Mouse (Mus musculus) kidney, postnatal 10 days (tissue): ENCODE results near the gene Birc2.
A peak's percentile ranks its signal among the peaks of the same experiment; 100 is the strongest.
"Not testable (repeated sequence)": the region's sequence is repeated elsewhere in the genome, so short reads cannot be mapped to it uniquely, and the experiment has no call there.

Source experiments
- DNase-seq: peaks from one replicate; pipeline ENCODE4 v3.0.0; 2021; ENCODE audit warnings: mixed read lengths

The Birc2 gene

GRCm38 (mm10) chr9:7836905-7837805 lies at the start of gene Birc2:
TSS of gene Birc2 (minus strand) at chr9:7837064.
- DNase-seq: peak; percentile 98

DNA sequence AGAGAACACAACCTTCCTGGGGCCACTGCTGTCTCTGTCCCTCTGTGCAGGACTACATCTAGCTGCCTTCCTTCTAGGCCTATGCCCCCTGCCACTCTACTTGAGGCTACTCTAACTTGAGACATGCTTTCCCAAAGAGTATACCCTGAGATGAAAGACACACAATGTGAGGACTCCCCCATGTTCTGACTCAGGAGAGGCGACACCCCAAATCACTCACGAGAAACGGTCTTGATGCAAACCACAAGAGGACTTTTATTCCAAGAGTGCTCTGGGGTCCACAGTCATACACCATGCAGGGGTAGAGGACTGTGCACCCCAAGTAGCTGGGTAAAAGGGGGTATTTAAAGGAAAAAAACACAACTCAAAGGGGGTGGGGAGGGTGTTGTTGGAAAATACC lies 47.5 kb upstream of the Birc2 start:
- no peak for DNase-seq

DNA sequence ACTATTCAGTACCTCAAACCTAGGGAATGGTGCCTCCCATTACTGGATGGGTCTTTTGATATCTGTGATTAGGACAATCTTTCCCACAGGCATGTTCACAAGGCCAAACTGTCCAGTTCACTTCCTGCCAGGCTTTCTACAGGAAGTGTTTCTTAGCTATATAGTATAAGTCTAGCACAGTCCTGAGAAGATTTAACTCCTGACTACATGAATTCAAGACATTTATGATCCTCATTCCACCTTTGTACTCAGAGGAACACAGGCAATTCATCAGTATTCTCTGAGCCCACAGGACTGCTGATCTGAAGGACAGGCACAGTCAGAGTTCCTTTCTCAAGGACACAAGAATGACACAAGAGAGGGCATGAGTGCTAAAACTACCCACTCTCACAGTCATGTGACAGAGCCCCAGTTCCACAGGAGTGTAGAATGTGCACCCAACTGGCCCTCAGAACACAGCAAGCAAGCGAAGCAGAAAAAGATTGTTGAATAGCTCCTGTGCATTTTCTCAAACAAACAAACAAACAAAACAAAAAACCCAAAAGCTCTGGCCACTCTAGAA lies 45.5 kb upstream of the Birc2 start:
- no peak for DNase-seq

DNA sequence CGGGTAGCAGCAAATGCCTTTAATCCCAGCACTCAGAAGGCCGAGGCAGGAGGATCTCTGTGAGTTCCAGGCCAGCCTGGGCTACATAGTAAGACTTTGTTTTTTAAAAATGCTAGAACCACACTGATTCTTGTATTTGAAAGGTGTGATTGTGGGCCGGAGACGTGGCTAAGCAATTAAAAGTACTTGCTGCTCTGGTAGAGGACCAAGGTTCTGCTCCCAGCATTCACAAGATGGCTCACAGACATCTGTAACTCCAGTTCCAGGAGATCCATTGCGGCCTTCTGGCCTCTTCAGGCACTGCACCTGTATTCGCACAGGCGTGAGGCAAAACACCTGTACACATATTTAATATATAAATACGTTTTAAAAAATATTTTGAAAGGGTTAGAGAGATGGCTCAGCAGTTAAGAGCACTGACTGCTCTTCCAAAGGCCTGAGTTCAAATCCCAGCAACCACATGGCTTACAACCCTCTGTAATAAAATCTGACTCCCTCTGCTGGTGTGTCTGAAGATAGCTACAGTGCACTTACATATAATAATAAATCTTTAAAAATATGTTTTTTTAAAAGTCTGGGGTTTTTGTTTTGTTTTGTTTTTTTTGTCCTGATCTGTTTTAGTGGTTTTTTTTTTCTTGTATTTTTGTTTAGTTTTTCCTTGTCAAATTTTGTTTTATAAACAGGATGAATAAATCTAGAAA lies 36.8 kb upstream of the Birc2 start:
- no peak for DNase-seq

GRCm38 (mm10) chr9:7872775-7873439 lies 36.0 kb upstream of the Birc2 start, which contains the start of gene Birc3:
TSS of gene Birc3 (minus strand) at chr9:7873186.
- peak; percentile 80 for DNase-seq

- DNase-seq: no peak
Observed at GRCm38 (mm10) chr9:7872044-7872774, 35.3 kb upstream of the Birc2 start.

- DNase-seq: no peak
Observed at GRCm38 (mm10) chr9:7871316-7872043, 34.6 kb upstream of the Birc2 start.

GRCm38 (mm10) chr9:7870556-7871315 lies 33.9 kb upstream of the Birc2 start:
- no peak for DNase-seq

DNA sequence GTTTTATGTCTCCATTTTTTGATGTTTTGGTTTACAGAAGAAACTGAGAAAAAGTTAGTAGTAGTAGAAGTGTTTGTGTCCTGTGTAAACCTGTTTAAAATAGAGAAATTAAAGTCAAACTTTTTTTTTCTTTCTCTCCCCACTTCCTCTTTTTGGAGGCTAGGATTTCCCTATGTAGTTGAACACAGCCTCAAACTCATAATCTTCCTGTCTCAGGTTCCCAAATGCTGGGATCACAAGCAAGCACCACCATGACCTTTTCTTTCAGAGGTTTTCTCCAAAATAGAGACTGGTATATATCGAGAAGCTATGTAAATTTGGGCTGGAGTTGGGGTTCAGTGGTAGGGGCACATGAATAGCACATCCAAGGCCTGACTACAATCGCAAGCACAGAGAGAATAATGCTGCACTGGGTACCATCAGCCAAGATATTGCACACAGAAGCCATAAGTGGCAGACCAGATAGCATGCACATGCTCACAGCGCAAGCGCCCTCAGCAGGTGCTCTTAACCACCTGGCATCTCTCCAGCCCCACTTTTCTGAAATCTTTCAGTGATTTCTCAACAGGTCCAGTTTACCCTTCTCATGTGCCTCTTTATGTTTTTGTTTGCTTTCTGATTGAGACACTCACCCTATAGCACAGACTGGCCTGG lies 32.1 kb upstream of the Birc2 start:
- no peak for DNase-seq

DNA sequence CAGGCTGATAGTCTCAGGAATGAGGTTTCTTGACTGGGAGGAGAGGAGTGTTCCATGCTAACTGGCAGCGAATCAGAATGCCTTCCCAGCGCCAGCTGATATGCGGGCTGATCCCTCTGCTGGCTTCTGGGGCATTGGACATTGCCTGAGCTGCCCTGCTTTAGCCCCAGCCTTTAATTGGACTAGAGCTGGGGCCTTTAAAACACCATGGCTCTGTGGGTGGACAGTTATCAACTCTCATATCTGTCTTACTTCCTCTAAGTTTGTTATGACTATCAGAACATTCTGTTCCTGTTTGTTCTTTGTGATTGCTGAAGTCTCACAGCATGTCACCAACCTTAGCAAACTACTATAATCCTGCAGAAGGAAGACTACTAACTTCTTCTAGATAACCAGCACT lies 31.1 kb upstream of the Birc2 start:
- DNase-seq: no peak

GRCm38 (mm10) chr9:7866981-7867380 lies 30.1 kb upstream of the Birc2 start:
- DNase-seq: not testable (repeated sequence)

GRCm38 (mm10) chr9:7860976-7861375 lies 24.1 kb upstream of the Birc2 start:
- DNase-seq: no peak

- DNase-seq: no peak
Observed at GRCm38 (mm10) chr9:7855912-7856311, 19.0 kb upstream of the Birc2 start.

- peak; percentile 63 for DNase-seq
Observed at GRCm38 (mm10) chr9:7855374-7855773, 18.5 kb upstream of the Birc2 start.

DNA sequence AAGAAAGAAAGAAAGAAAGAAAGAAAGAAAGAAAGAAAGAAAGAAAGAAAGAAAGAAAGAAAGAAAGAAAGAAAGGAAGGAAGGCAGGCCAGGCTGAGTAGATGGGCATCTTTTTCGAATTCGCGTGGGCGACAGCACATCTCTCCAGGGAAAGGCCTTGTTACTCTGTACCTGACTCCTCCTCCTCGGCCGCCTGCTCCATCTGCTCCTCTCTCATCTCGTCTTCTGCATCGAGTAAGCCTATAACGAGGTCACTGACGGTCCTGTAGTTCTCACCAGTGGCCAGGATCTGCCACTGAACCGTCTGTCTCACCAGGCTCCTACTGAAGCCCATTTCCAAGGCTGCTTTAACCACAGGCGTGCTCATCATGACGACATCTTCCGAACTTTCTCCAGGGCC lies 17.3 kb upstream of the Birc2 start:
- not testable (repeated sequence) for DNase-seq

DNA sequence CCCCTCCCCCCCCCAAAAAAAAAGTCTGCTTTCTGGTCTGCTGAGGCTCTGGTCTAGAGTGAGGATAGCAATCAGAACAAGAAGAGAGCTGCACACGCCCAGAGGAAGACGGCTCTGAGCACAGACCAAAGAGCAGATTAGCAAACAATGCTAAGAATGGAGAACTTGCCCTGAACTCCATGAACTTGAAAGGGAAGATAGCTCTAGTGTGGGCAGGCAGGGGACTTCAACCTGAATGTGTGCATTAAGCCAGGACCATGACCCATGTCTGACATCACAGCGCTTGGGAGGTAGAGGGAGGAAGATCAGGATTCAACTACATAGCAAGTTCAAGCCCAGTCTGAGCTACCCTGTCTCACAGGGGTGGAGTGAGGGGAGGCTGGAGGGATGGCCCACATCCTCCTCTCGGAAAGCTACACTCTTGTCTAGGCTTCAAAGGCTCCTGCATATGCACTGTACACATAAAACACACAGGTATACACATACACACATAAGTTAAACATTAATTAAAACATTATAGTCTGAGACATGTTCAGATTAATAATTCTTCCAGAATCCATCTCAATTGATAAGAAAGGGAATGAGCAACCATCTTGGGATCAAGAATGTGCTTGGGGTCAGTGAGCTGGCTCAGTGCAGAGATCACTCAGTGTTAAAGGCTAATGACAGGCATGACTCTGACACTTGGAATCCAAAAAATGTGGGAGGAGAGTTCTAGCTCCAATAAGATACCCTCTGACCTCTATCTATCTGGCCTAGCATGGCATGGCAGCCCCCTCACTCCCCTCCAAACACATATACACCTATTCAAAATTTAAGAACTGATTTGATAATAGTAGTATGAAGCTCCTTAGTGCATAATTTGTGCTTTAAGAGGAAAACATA lies 15.7 kb upstream of the Birc2 start:
- DNase-seq: no peak

GRCm38 (mm10) chr9:7851841-7852240 lies 15.0 kb upstream of the Birc2 start:
- no peak for DNase-seq

GRCm38 (mm10) chr9:7848191-7848590 lies 11.3 kb upstream of the Birc2 start:
- DNase-seq: no peak

DNA sequence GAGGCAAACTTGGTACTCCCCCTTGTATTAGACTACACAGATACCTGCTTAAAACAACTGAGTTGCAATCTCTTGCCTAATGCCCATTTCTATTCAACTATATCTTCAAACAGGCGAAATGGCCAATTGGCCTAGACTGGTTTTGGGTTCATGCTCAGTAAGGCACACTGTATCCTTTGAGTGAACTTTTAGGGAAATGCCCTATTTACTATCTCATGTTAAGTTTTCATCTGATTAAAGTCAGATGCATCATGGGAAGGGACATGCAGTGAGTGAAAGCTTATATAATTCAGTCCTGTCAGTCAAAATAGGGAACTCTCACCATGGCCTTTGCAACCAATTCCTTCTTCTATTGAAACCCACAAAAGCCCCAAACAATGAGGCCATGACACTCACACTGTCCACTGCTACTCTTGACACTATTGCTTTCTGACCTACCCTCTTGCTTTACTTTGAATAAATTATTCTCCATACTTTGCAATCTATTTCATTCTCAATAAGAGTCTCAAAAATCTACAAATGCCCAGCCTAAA lies 9.9 kb upstream of the Birc2 start:
- no peak for DNase-seq
